Mouse (Mus musculus) liver, embryonic 12.5 days (tissue): ENCODE measurements around the gene Stx1a. TPM values are rescaled to one million over a fixed set of nuclear protein-coding genes. Genes with fewer than 3 reads are reported as not detected.

ENCODE experiments used
- ATAC-seq: fragments of 200-750 bp; cut with Nextera tagmentation; 2 replicates; pipeline ENCODE4 v1.8.0; 2017; ENCODE audit warnings: moderate number of reproducible peaks, mild to moderate bottlenecking, moderate library complexity
- H3K27ac ChIP-seq: fragments of 300-500 bp; sonication (generic); 2 replicates; pipeline ENCODE4 v1.5.1; 2016; ENCODE audit warnings: mild to moderate bottlenecking
- H3K27me3 ChIP-seq: fragments of 300-500 bp; sonication (generic); replicated peaks from 2 replicates; pipeline ENCODE4 v1.6.1; 2016; ENCODE audit warnings: mild to moderate bottlenecking, moderate library complexity
- H3K36me3 ChIP-seq: fragments of 300-500 bp; sonication (generic); 2 replicates; pipeline ENCODE4 v1.6.1; 2016; ENCODE audit warnings: mild to moderate bottlenecking, moderate library complexity
- H3K4me1 ChIP-seq: fragments of 300-500 bp; sonication (generic); 2 replicates; pipeline ENCODE4 v1.6.1; 2016
- H3K4me2 ChIP-seq: fragments of 300-500 bp; sonication (generic); 2 replicates; pipeline ENCODE4 v1.6.1; 2016; ENCODE audit warnings: mild to moderate bottlenecking, moderate library complexity
- H3K4me3 ChIP-seq: fragments of 300-500 bp; sonication (generic); 2 replicates; pipeline ENCODE4 v1.5.1; 2016; ENCODE audit warnings: mild to moderate bottlenecking, moderate library complexity
- H3K9ac ChIP-seq: fragments of 300-500 bp; sonication (generic); 2 replicates; pipeline ENCODE4 v1.6.1; 2016; ENCODE audit warnings: mild to moderate bottlenecking, moderate library complexity
- H3K9me3 ChIP-seq: fragments of 300-500 bp; sonication (generic); replicated peaks from 2 replicates; pipeline ENCODE4 v1.6.1; 2016; ENCODE audit warnings: mild to moderate bottlenecking, moderate library complexity
- WGBS: fragments of 180-500 bp; shearing (Covaris S2); methylation state at CpG from one replicate; pipeline ENCODE4 v1.1.7; 2016; ENCODE audit not compliant: insufficient replicate concordance; 5-methylcytosine and 5-hydroxymethylcytosine counted together
- polyA plus RNA-seq: library from polyadenylated mRNA; unstranded; fragments of >200 nt; fragmentation: Nextera tagmentation; extraction: Ambion mirVana; gene quantifications from 2 replicates; pipeline ENCODE4 v1.2.1, GENCODE M21; 2016

Stx1a gene
- polyA plus RNA-seq, 1 experiment from 2014 or later: 2.8 TPM

DNA sequence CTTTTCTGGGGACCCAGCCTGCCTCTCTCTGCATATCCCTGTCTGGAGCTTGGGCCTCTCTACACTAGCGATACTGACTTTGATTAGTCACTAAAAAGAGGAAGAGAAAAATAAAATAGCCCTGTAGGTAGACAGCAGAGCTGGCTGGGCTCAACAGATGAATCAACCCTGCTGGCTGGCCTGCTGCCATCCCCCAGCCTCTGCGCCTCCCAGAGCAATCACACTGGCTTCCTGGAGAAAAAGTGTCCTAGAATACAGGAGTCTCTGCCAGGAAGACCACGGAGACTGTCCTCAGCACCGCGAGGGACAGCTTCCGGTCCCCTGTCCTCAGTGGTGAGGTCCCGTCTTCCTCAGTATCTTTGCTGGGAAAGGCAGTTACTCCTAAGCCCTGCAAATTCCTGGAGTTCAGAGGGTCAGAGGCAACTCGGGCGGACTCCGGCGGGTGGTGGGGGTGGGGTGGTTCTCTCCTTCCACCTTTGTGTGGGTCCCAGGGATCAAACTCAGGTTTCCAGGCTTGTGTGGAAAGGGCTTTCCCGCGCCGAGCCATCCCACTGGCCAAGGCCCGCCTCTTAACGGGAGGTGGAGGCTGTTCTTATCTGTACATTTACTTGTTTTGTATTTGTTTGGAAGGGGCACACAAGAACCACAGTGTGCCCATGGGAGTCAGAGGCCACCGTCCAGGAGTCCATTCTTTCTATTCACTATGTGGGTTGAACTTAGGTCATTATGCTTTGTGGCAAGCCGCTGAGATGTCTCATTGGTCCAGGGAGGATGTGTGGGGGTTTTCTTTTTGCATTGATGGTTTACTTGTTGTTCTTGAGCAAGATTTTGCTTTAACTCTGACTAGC is 5.9 kb downstream of the Stx1a start:
- Histone ChIP-seq H3K4me2 (peak overlapping the region; percentile 43), H3K4me1 (peaks cover 35% of the 10 kb centered on the region), H3K9ac (no peak overlapping the region), H3K27me3 (peaks cover 26% of the 10 kb centered on the region), H3K4me3 (no peak overlapping the region), H3K36me3 (no peaks in the 10 kb centered on the region), H3K9me3 (no peaks in the 10 kb centered on the region), H3K27ac (peak overlapping the region; percentile 47; the same call in 1 of the 2 replicates)
- WGBS: 43% methylated on average over 18 of the region's 18 CpGs
- peak; percentile 28; the same call in 1 of the 2 replicates for ATAC-seq

DNA sequence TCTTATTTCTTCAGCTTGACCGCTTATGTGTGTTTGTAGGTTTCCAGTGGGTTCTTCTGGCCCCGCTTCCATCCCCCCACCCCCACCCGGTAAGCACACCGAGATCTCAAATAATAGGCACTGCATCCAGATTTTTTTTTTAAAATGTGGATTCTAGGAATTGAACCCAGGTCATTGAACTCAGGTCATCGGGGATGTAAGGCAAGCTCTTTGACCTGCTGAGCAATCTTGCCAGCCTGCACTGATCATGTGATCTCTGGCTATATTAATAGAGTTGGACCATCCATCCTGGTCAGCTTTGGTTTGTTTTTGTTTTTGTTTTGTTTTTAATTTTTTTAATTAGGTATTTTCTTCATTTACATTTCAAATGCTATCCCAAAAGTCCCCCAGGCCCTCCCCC is 9.3 kb downstream of the Stx1a start:
- WGBS: 78% methylated on average over 5 of the region's 5 CpGs
- Histone ChIP-seq H3K4me3 (no peak overlapping the region), H3K9me3 (peaks cover 5% of the 10 kb centered on the region), H3K27me3 (0 out of 2 replicates have a peak, but pooled peaks cover under 1% of the 10 kb centered on the region), H3K36me3 (no peaks in the 10 kb centered on the region), H3K27ac (no peak overlapping the region), H3K4me2 (no peak overlapping the region), H3K9ac (no peak overlapping the region), H3K4me1 (peaks cover 24% of the 10 kb centered on the region)
- no peak for ATAC-seq

DNA sequence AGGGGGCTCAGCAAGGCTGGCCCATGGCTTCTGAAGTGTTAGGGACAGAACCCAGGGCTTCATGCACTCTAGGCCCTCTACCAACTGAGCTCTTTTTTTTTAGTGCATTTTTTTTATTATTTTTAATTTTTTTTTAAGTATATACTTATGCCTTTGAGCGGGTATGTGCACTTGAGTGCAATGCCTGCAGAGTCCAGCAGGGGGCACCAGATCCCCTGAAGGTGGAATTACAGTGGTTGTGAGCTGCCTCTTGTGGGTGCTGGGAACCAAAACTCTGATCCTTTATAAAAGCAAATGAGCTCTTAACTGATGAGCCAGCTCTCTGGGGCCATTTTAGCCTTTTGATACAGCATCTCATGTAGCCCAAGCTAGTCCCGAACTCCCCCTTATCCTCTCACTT is 11.3 kb downstream of the Stx1a start:
- Histone ChIP-seq H3K4me2 (no peak overlapping the region), H3K27ac (no peak overlapping the region), H3K4me3 (no peak overlapping the region), H3K36me3 (no peaks in the 10 kb centered on the region), H3K27me3 (no peaks in the 10 kb centered on the region), H3K4me1 (peaks cover 19% of the 10 kb centered on the region), H3K9me3 (peaks cover 5% of the 10 kb centered on the region), H3K9ac (no peak overlapping the region)
- 90% methylated on average over 2 of the region's 2 CpGs for WGBS
- ATAC-seq: no peak

DNA sequence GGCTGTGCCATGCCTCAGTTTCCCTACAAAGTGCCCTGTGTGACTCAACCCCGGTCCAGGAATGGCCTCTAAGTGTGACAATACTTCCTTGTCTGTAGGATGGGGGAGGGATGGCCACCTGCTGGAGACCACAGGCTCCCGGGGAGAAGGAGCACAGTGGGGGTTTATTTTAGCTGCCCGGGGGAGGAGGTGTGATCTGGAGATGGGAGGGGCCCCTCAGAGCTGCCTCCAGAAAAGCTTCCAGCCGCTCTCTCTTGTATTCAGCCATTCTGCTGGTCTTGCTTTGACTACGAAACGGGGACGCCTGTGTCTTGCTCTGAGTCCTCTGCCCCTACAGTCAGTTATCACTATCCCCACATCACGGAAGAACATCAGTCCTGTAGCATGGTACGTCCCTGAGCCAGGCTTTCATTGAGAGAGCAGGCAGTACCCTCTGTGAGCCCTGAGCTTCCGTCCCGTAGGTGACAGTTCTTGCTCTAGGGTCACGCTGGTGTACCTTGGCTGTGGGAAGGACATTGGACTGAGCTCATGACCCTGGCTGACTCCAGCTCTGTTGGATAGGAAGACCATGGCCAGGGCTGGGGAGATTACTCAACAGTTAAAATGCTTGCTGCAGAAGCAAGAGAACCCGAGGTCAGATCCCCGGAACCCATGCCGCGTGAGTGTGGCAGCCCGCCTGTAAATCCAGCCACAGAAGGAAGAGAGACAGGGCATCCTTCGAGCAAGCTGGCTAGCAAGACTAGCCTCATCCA is 12.5 kb downstream of the Stx1a start:
- H3K27me3 ChIP-seq: no peaks in the 10 kb centered on the region
- ATAC-seq: peak; percentile 38
- 0 out of 2 replicates have a peak overlapping the region, but pooled peaks have one; percentile 36 for H3K27ac ChIP-seq
- peaks cover 5% of the 10 kb centered on the region for H3K9me3 ChIP-seq
- H3K4me1 ChIP-seq: peaks cover 29% of the 10 kb centered on the region
- no peak overlapping the region for H3K4me3 ChIP-seq
- no peak overlapping the region for H3K9ac ChIP-seq
- peak overlapping the region; percentile 13; the same call in 1 of the 2 replicates for H3K4me2 ChIP-seq
- H3K36me3 ChIP-seq: no peaks in the 10 kb centered on the region
- 55% methylated on average over 18 of the region's 18 CpGs for WGBS

DNA sequence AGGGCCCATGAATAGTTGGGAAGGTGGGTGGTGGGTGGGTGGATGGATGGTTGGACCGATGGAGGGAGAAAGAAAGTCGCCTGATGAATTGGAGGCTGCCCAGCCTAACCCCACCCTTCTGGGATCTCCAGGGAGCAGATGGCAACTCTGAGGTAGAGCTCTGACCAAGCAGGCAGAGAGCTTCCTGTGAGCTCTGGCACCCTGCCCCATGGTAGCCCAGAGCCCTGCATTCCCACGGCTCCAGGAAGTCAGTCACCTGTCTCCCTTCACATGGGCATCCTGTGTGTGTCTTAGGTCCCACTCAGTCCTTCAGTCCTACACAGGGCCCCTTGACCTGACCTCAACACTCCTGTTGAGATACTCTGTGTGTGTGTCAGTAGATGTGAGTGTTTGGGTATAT is 14.7 kb downstream of the Stx1a start:
- Histone ChIP-seq H3K4me1 (peaks cover 51% of the 10 kb centered on the region), H3K27me3 (no peaks in the 10 kb centered on the region), H3K9ac (no peak overlapping the region), H3K4me3 (no peak overlapping the region), H3K9me3 (peaks cover 5% of the 10 kb centered on the region), H3K27ac (no peak overlapping the region), H3K36me3 (no peaks in the 10 kb centered on the region), H3K4me2 (no peak overlapping the region)
- WGBS: 68% methylated on average over 2 of the region's 3 CpGs
- no peak for ATAC-seq

DNA sequence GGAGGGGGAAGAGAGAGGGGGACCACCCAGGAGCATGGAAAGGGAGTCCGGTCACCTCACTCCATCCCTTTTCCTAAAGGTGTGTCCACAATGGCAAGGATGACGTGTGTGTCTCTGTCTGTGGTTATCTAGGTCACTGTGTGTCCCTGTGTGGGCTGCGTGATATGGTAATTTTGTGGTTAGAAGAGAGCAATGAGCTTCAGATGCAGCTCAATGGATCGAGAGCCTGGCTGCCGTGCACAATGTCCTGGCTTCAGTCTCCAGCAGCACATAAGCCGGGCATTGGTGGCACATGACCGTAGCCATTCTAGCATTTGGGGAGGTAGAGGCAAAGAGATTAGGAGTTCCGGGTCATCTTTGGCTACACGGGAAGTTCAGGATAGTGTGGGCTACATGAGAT is 16.3 kb downstream of the Stx1a start:
- Histone ChIP-seq H3K9me3 (peaks cover 3% of the 10 kb centered on the region), H3K4me2 (peak overlapping the region; percentile 70), H3K4me3 (no peak overlapping the region), H3K27me3 (no peaks in the 10 kb centered on the region), H3K27ac (0 out of 2 replicates have a peak overlapping the region, but pooled peaks have one; percentile 53), H3K36me3 (peaks cover 6% of the 10 kb centered on the region), H3K4me1 (peaks cover 53% of the 10 kb centered on the region), H3K9ac (0 out of 2 replicates have a peak overlapping the region, but pooled peaks have one; percentile 9)
- WGBS: 33% methylated on average over 9 of the region's 9 CpGs
- ATAC-seq: no peak

DNA sequence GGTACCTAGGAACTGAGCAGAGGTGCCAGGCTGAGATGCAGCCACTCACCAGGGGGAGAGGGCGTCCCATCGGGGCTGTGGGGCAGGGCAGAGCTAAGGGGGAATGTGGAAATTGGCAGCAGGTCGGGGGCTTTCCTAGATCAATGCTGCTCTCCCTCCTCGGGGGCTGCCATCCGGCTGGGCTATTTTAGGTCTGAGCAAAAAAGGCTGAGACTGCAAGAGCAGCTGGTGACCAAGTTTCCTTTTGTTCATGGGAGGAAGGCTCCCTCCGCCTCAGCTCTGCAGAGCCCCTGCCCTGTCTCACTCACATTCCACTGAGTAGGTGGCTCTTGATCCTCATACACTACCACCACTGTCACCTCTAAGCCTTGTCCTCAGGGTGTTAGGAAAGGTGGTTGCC is 16.8 kb downstream of the Stx1a start:
- 37% methylated on average over 6 of the region's 6 CpGs for WGBS
- H3K9me3 ChIP-seq: no peaks in the 10 kb centered on the region
- H3K27me3 ChIP-seq: no peaks in the 10 kb centered on the region
- peaks cover 11% of the 10 kb centered on the region for H3K36me3 ChIP-seq
- peak overlapping the region; percentile 70 for H3K4me2 ChIP-seq
- peak overlapping the region; percentile 42; the same call in 1 of the 2 replicates for H3K9ac ChIP-seq
- H3K4me1 ChIP-seq: peaks cover 53% of the 10 kb centered on the region
- H3K4me3 ChIP-seq: no peak overlapping the region
- H3K27ac ChIP-seq: peak overlapping the region; percentile 53; the same call in 1 of the 2 replicates
- no peak for ATAC-seq

DNA sequence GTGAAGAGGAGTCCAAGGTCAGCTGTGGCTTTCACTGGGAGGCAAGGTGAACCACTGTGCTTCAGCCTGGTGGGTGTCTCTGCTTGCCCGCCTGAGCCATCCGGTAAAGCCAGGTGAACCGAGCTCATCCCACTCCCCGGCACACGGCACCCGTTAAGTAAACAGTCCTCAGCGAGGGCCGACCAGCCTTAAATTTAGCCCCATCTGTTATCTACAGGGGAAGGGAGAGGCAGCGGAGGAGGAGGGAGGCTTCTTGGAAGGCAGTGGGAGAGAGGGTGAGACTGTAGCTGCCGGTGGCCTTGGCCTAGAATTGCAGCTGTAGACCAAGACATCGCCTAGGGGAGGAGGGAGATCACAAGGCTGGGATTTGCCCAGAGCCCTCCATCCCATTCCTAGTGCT is 17.5 kb downstream of the Stx1a start:
- peaks cover 49% of the 10 kb centered on the region for H3K4me1 ChIP-seq
- H3K27me3 ChIP-seq: no peaks in the 10 kb centered on the region
- peak; percentile 50 for ATAC-seq
- WGBS: 20% methylated on average over 11 of the region's 11 CpGs
- no peak overlapping the region for H3K4me3 ChIP-seq
- H3K9me3 ChIP-seq: no peaks in the 10 kb centered on the region
- H3K4me2 ChIP-seq: peak overlapping the region; percentile 70
- peaks cover 17% of the 10 kb centered on the region for H3K36me3 ChIP-seq
- H3K27ac ChIP-seq: peak overlapping the region; percentile 53
- H3K9ac ChIP-seq: peak overlapping the region; percentile 42; the same call in 1 of the 2 replicates

DNA sequence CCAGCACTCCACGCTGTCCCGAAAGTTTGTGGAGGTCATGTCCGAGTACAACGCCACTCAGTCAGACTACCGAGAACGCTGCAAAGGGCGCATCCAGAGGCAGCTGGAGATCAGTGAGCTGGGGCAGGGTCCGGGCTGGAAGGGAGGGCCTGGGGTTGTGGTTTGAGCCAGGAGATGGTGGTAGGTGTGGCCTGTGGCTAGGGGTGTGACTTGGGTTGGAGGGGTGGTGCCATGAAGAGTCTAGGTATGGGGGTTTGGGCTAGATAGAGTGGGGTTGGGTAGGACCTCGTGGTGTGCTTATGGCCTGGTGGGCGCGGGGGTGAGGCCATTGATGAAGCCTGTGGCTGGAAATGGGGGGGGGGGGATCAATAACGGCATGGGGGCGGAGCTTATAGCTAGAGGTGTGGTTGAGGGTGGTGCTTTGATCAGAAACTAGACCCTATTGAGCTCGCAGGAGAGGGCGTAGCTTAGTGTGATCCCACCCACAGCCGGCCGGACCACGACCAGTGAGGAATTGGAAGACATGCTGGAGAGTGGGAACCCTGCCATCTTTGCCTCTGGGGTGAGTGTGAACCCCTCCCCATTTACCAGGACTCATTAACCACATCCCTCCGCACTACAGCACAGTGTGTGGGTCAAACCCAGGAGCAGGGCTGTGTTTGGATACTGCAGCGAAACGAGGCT is 19.0 kb downstream of the Stx1a start:
- WGBS: 28% methylated on average over 20 of the region's 21 CpGs
- ATAC-seq: peak; percentile 71

DNA sequence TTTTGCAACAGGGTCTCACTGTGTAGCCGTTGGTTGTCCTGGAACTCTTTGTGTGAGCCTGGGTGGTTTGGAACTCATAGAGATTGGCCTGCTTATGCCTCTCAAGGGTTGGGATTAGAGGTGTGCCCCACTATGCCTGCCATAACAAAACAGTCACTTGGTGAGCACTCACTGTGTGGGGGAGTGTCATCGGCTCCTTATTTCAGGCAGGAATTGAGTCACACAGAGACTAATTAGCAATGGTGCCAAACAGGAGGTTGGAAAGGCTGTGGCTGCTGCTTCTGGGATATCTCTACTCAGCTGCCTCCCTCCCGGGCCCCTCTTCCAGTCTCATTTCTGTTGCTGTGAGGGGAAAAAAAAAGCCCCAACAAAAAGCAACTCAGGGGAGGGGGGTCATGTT is 21.3 kb downstream of the Stx1a start:
- no peak for ATAC-seq
- Histone ChIP-seq H3K27me3 (no peaks in the 10 kb centered on the region), H3K27ac (no peak overlapping the region), H3K9me3 (no peaks in the 10 kb centered on the region), H3K4me2 (no peak overlapping the region), H3K9ac (no peak overlapping the region), H3K4me3 (no peak overlapping the region), H3K36me3 (peaks cover 34% of the 10 kb centered on the region), H3K4me1 (peaks cover 36% of the 10 kb centered on the region)
- 77% methylated on average over 3 of the region's 3 CpGs for WGBS

More for the DNA sequence above, 19.0 kb downstream of the Stx1a start:
- peaks cover 45% of the 10 kb centered on the region for H3K4me1 ChIP-seq
- H3K27ac ChIP-seq: peak overlapping the region; percentile 48
- H3K36me3 ChIP-seq: peaks cover 20% of the 10 kb centered on the region
- H3K9me3 ChIP-seq: no peaks in the 10 kb centered on the region
- H3K9ac ChIP-seq: peak overlapping the region; percentile 56; the same call in 1 of the 2 replicates
- no peaks in the 10 kb centered on the region for H3K27me3 ChIP-seq
- H3K4me2 ChIP-seq: peak overlapping the region; percentile 70
- H3K4me3 ChIP-seq: peak overlapping the region; percentile 48

DNA sequence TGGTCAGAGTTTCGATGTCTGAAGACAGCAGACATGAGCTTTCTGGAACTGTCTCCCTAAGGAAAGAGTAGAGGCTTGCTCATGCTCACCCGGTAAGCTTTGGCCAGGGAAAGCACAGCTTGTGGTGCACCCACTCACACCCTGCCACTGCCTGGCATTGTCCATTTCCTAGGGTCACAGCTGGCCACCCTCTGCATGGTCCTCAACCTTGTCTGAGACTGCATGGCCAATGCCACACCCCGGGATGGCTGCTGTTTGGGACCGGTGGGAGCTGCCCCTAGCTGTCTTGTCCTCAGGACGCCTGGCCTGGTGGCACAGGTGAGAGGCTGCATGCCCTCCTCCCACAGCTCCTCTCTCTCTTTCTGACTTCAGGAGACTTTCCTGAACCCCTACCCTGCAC is 25.3 kb downstream of the Stx1a start:
- ATAC-seq: no peak

More for the DNA sequence above, 25.3 kb downstream of the Stx1a start:
- Histone ChIP-seq H3K4me1 (no peaks in the 10 kb centered on the region), H3K27me3 (no peaks in the 10 kb centered on the region), H3K9me3 (no peaks in the 10 kb centered on the region), H3K36me3 (peaks cover 61% of the 10 kb centered on the region), H3K9ac (no peak overlapping the region), H3K4me2 (no peak overlapping the region), H3K4me3 (no peak overlapping the region), H3K27ac (no peak overlapping the region)
- 84% methylated on average over 5 of the region's 5 CpGs for WGBS
